Mouse (Mus musculus) spleen, adult 2 months (tissue): ENCODE results near the gene Fgr.
A peak's percentile ranks its signal among the peaks of the same experiment; 100 is the strongest.

Experiments
- CTCF ChIP-seq: fragments of 200-500 bp; IDR thresholded peaks from 2 replicates; pipeline ENCODE4 v1.5.1; 2011; ENCODE audit warnings: mild to moderate bottlenecking, inconsistent platforms; ENCODE audit not compliant: insufficient read depth, insufficient read length, insufficient replicate concordance; ENCODE audit errors: extremely low read depth
- POLR2A ChIP-seq: fragments of 200-500 bp; IDR thresholded peaks from 2 replicates; pipeline ENCODE4 v1.6.1; 2011; ENCODE audit warnings: low read depth, low read length, inconsistent platforms

DNA sequence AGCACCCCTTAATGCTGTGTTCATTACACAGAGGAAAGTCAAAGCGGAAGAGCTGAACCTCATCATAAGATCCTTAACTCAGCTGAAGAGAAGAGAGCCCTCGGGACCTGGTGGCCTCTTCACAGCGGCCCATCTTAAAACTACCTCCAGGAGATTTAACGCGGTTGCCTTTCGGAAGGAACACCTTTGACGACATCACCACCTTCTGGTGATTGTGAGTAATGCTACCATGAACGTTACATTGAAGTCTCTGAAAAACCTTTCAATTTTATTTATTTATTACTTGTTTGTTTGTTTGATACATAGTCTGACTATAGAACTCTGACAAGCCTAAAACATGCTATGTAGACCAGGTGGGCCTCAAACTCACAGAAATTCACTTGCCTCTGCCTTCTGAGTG, 43.1 kb upstream of the Fgr start:
- TF ChIP-seq CTCF (peak; percentile 43; the same call in 1 of the 2 replicates), POLR2A (no peak)
